Mouse (Mus musculus) midbrain, embryonic 13.5 days (tissue): ENCODE results near the gene Srrm1. TPM values are rescaled to one million over a fixed set of nuclear protein-coding genes. Genes with fewer than 3 reads are reported as not detected.

Experiments used
- polyA plus RNA-seq: library from polyadenylated mRNA; unstranded; fragments of >200 nt; fragmentation: Nextera tagmentation; extraction: Ambion mirVana; gene quantifications from 2 replicates; pipeline ENCODE4 v1.2.1, GENCODE M21; 2015

The Srrm1 gene
- polyA plus RNA-seq, 1 experiment from 2014 or later = 211 TPM

Other genes with a start within 250 kb of the Srrm1 start
- gene Runx3, start 232.7 kb downstream of the Srrm1 start, polyA plus RNA-seq = not detected in 2 replicates
- 95.1 and 108 TPM in 2 replicates for gene Clic4, start 80.5 kb downstream of the Srrm1 start, polyA plus RNA-seq
- gene Ncmap, start 44.9 kb upstream of the Srrm1 start, polyA plus RNA-seq = 0.63 and 0.93 TPM in 2 replicates
- 26.4 and 27.0 TPM in 2 replicates for gene Rcan3, start 80.5 kb upstream of the Srrm1 start, polyA plus RNA-seq
- 0.93 and 1.3 TPM in 2 replicates for gene Stpg1, start 141.5 kb upstream of the Srrm1 start, polyA plus RNA-seq
- 6.8 and 7.5 TPM in 2 replicates for gene Nipal3, start 141.7 kb upstream of the Srrm1 start, polyA plus RNA-seq
- gene Grhl3, start 220.3 kb upstream of the Srrm1 start, polyA plus RNA-seq = 2.1 and 2.8 TPM in 2 replicates